Mouse (Mus musculus) thymus, adult 18-20 months (tissue): ENCODE measurements around the gene Btbd9.

Source experiments
- DNase-seq, 2 experiments: peaks; one replicate each; pipeline ENCODE4 v3.0.0; 2022; ENCODE audit warnings: mixed read lengths in 2 of 2

The Btbd9 gene

GRCm38 (mm10) chr17:30378221-30379010 is 197.9 kb downstream of the Btbd9 start:
- DNase-seq = no peak

DNA sequence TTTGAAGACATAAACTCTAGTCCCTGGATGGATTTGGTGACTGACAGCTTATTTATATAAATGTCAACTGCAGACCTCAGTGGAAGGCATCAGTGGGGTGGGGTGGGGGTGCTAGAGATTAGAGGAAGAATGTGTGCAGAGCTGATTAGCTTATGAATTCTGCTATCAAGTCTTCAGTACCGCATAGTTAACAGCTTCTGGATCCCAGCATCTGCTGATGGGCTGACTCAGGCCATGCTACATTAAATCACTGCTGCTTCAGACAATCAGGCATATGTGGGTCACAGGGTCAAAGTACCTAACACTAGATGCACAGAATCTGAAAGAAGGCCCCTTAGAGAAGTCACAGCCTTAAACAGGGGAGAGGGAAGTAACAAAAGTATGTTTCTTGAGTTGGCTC is 198.5 kb downstream of the Btbd9 start:
- no peak for DNase-seq

GRCm38 (mm10) chr17:30375107-30375506 is 201.2 kb downstream of the Btbd9 start:
- DNase-seq = no peak

GRCm38 (mm10) chr17:30368559-30368958 is 207.7 kb downstream of the Btbd9 start:
- DNase-seq = no peak

GRCm38 (mm10) chr17:30364701-30365100 is 211.6 kb downstream of the Btbd9 start:
- DNase-seq = no peak

- DNase-seq = peak in 1 of 2 experiments; percentile 14
Measured at GRCm38 (mm10) chr17:30363365-30363764, 212.9 kb downstream of the Btbd9 start.

GRCm38 (mm10) chr17:30360654-30361053 is 215.6 kb downstream of the Btbd9 start:
- DNase-seq = no peak

DNA sequence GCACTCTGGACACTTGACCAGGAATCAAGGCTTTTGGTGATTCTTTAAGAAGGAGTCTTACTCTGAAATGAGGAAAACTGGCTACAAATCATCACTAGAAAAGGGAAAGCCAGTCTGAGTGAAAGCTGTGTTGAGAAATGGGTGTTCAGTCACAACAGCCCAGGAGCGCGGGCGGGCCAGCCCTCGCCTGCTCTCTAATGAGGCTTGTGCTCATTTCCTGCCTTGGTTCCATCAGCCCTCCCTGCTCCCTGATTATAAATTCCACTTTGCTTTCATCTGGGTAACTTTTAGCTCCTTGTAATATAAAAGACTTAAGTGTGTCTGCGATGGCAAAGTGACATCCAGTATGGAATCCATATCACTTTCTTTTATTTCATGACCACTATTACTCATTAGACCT is 216.9 kb downstream of the Btbd9 start:
- no peak for DNase-seq

DNA sequence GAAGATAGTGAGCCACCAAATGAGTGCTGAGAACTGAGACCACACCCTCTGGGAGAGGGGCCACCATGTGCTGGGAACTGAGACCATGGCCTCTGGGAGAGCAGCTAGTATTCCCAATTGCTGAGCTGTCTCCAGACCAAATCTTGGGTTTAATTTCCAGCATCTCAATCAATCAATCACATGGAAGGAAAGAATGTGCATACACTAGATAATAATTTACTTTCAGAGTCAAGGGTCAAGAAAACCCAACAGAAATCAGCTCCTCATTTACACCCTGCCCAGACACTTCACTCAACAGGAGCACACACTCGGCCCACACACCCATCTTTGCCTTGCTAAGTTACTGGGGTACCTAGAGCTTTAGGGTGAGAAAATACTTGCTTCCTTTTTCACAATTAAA is 220.9 kb downstream of the Btbd9 start:
- DNase-seq = no peak

DNA sequence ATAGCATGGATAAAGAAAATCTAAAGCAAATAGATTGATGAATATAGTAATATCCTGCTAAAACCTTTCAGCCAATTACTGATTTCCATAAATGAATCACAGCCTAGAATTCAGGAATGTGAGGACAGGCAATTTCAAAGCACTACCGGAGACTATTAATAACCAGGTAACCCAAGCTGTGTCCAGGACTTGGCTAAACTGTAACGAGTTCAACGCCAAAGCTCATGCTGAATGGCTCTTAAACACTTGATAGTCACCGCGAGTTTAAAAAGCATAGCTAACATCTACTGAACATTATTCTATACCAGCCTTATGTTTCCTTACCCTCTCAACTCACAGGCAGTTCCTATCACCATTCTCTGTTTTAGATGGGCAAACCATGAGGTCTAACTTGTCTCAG is 221.9 kb downstream of the Btbd9 start:
- no peak for DNase-seq

DNA sequence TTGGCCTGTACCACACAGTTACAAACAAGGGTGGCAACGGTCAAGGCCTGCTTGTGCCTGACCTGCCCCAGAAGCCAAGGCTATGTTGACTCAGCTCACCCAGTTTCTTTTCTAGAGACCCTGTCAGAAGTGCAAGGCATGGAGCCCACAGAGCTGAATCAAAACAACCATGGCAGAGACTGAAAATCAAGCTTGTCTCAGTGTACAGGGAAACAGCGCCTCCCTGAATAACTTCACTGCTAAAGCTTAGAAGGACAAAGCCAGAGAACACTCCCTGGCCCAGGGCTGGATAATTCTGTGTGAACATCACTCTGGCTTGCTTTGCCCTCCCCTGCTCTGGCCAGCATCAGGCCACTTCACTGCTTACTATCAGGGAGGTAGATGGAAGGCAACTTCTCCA is 228.3 kb downstream of the Btbd9 start:
- no peak for DNase-seq

- DNase-seq = no peak
Measured at GRCm38 (mm10) chr17:30347101-30347613, 229.1 kb downstream of the Btbd9 start.

- no peak for DNase-seq
Measured at GRCm38 (mm10) chr17:30345008-30345407, 231.3 kb downstream of the Btbd9 start.

- DNase-seq = no peak
Measured at GRCm38 (mm10) chr17:30343701-30344473, 232.4 kb downstream of the Btbd9 start.

DNA sequence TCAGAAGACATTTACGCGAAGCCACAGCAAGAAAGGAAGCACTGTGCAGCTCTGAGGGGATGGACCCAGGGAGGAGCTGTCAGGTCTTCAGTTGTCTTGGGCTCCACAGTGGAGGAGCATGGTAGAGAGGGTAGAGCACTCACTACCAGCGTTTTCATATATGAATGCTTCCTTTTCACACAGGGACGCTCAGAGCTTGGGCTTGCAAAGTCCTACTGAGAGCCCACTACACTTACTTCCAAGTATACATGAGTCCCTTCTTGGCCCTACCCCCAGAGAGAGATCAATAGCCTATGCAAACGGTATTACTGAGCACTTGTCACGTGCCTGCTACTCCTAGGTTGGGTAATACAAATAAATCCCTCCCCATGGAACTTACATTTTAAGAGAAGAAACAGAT is 234.7 kb downstream of the Btbd9 start:
- no peak for DNase-seq

GRCm38 (mm10) chr17:30340495-30341126 is 235.7 kb downstream of the Btbd9 start:
- no peak for DNase-seq

- DNase-seq = no peak
Measured at GRCm38 (mm10) chr17:30339317-30339716, 237.0 kb downstream of the Btbd9 start.

- no peak for DNase-seq
Measured at GRCm38 (mm10) chr17:30336816-30337215, 239.5 kb downstream of the Btbd9 start.

GRCm38 (mm10) chr17:30336280-30336679 is 240.0 kb downstream of the Btbd9 start:
- no peak for DNase-seq

DNA sequence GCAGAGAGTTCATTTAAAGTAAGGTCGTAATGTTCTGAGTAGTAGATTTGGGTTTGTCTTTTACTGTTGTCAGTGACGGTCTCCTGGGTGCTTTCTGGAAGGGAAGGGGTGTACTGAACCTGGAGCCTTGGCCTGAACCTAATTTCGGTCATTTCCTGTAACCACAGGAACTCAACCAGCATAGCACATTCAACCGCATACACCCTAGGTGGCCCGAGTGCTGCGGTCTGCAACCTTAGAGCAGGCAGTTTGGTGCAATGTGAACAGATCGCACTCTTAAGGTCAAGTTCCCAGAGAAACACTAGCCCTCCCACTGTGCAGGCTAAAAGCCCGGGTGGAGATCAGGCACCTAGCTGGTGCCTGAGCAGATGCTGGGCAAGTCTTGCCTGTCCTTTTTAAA is 240.5 kb downstream of the Btbd9 start:
- DNase-seq = no peak

GRCm38 (mm10) chr17:30334257-30334656 is 242.0 kb downstream of the Btbd9 start:
- DNase-seq = no peak

DNA sequence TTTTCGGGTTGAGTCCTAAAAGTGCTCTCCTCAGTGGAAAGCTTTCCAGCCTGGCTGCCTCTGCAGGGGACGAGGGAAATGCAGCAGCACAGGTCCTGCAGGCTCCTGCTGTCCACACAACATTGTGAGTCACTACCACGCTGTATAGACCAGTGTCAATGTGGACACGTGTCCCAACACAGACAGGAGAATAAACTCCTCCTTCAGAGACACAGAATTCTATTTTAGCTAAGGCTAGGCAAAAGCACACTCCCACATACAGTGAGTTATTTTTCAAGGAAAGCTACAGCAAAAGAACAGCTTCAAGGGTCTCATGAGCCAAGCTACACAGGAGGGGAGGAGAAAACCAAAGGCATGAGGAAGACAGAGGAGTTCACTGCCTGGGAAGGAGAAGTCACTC is 243.2 kb downstream of the Btbd9 start:
- DNase-seq = no peak

DNA sequence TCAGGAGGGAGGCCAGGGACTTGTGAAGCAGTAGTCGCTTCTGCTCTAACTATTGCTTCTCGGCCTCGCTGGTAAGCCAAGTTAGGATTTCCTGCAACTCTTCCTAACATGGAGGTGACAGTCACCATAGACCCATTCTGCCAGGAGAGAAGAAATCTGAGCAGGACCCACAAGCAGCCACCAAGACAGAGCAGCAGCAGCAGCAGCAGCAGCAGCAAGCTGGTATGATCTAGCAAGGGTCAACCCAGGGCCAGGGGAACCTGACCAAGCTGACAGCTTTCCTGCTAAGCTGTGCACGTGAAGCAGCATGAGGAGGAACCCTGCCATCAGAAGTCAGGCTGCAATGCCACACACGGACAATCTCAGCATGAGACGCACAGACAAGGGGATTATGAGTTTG is 244.9 kb downstream of the Btbd9 start:
- DNase-seq = no peak

- DNase-seq = no peak
Measured at GRCm38 (mm10) chr17:30329531-30329930, 246.8 kb downstream of the Btbd9 start.
